Comparison of ENCODE assay signal across 8 mouse cellular contexts in genomic region chr4:46344288-46344687, GRCm38 (mm10). TPM values are rescaled to one million over a fixed set of nuclear protein-coding genes. Genes with fewer than 3 reads are reported as not detected.
DNase-seq lines count a peak whose midpoint lies in the region; ATAC-seq lines count a peak whose summit lies in the region.

No protein-coding gene starts in this region.

- H3K4me1 ChIP-seq in forebrain, embryonic 13.5 days = peaks cover 20% of the 10 kb centered on the region; the same call in 1 of the 2 replicates
- peaks cover 21% of the 10 kb centered on the region for H3K4me1 ChIP-seq in kidney, embryonic 16.5 days (ENCODE audit: insufficient read depth, low read length)
- peaks cover 5% of the 10 kb centered on the region for H3K4me1 ChIP-seq in midbrain, embryonic 11.5 days (ENCODE audit: control insufficient read depth, insufficient read depth, low read length)

- no peak overlapping the region for H3K9ac ChIP-seq in forebrain, embryonic 13.5 days
- H3K9ac ChIP-seq in kidney, embryonic 16.5 days (replicated peaks; ENCODE audit: low read length) = no peak overlapping the region
- no peak overlapping the region for H3K9ac ChIP-seq in midbrain, embryonic 11.5 days (ENCODE audit: low read length)

- H3K9me3 ChIP-seq in forebrain, embryonic 13.5 days (replicated peaks) = no peaks in the 10 kb centered on the region
- no peaks in the 10 kb centered on the region for H3K9me3 ChIP-seq in kidney, embryonic 16.5 days (ENCODE audit: low read length)
- H3K9me3 ChIP-seq in midbrain, embryonic 11.5 days (ENCODE audit: control insufficient read depth, low read length) = no peaks in the 10 kb centered on the region; the same call in 1 of the 2 replicates

- peaks cover 99% of the 10 kb centered on the region for H3K27me3 ChIP-seq in forebrain, embryonic 13.5 days
- peaks cover 91% of the 10 kb centered on the region for H3K27me3 ChIP-seq in kidney, embryonic 16.5 days (ENCODE audit: insufficient read depth, low read length)
- peaks cover 99% of the 10 kb centered on the region for H3K27me3 ChIP-seq in midbrain, embryonic 11.5 days (ENCODE audit: control insufficient read depth, insufficient read depth, low read length)

- peak overlapping the region; percentile 38 for H3K4me3 ChIP-seq in forebrain, embryonic 13.5 days
- peak overlapping the region; percentile 41 for H3K4me3 ChIP-seq in kidney, embryonic 16.5 days (ENCODE audit: low read length)
- peak overlapping the region; percentile 31 for H3K4me3 ChIP-seq in midbrain, embryonic 11.5 days (ENCODE audit: low read depth, low read length)

- DNase-seq in CD4-positive helper T cell, adult 2 months (ENCODE audit: low read depth, low spot score) = peak; percentile 60
- DNase-seq in ES-CJ7 (ENCODE audit: low read depth, low spot score) = peak; percentile 74
- peak; percentile 94 for DNase-seq in midbrain, embryonic 11.5 days (ENCODE audit: low spot score, missing footprints)
- DNase-seq in thymus, postnatal 25 days = peak; percentile 33
- DNase-seq in frontal cortex, postnatal 10 days (ENCODE audit: low spot score in 2 of 2) = no peak
- DNase-seq in spleen, postnatal 14 days (ENCODE audit: low spot score in 2 of 2) = no peak

- peak; percentile 61 for ATAC-seq in forebrain, embryonic 13.5 days
- 0 out of 2 replicates have a peak, but pooled peaks have one; percentile 53 for ATAC-seq in kidney, embryonic 16.5 days (ENCODE audit: low FRiP score, low TSS enrichment)
- peak; percentile 65; the same call in 1 of the 2 replicates for ATAC-seq in midbrain, embryonic 11.5 days (ENCODE audit: low FRiP score)

- under 1% methylated on average over 50 of the region's 51 CpGs for WGBS in forebrain, embryonic 13.5 days
- WGBS in kidney, embryonic 16.5 days = 2% methylated on average over 41 of the region's 51 CpGs
- WGBS in midbrain, embryonic 11.5 days = under 1% methylated on average over 36 of the region's 51 CpGs

- H3K36me3 ChIP-seq in forebrain, embryonic 13.5 days (ENCODE audit: poor library complexity, severe bottlenecking) = no peaks in the 10 kb centered on the region
- no peaks in the 10 kb centered on the region for H3K36me3 ChIP-seq in kidney, embryonic 16.5 days (ENCODE audit: insufficient read depth, low read length)
- H3K36me3 ChIP-seq in midbrain, embryonic 11.5 days (ENCODE audit: control insufficient read depth, insufficient read depth, low read length) = no peaks in the 10 kb centered on the region

- no peak overlapping the region for H3K27ac ChIP-seq in forebrain, embryonic 13.5 days
- H3K27ac ChIP-seq in kidney, embryonic 16.5 days (ENCODE audit: low read length) = no peak overlapping the region
- no peak overlapping the region for H3K27ac ChIP-seq in midbrain, embryonic 11.5 days (ENCODE audit: low read depth, low read length)

- peak overlapping the region; percentile 53 for H3K4me2 ChIP-seq in forebrain, embryonic 13.5 days
- H3K4me2 ChIP-seq in kidney, embryonic 16.5 days (replicated peaks; ENCODE audit: low read depth, low read length) = peak overlapping the region; percentile 49
- peak overlapping the region; percentile 31 for H3K4me2 ChIP-seq in midbrain, embryonic 11.5 days

RNA-seq across cellular contexts. Expression of gene Foxe1, which starts 0.9 kb away (rescaled TPM):
- polyA plus RNA-seq in forebrain, embryonic 13.5 days (2015; fragmentation: Nextera tagmentation; extraction: Ambion mirVana) = not detected in 2 replicates
- not detected in 2 replicates for polyA plus RNA-seq in kidney, embryonic 16.5 days (2015; fragmentation: Nextera tagmentation; extraction: Ambion mirVana)
- polyA plus RNA-seq in midbrain, embryonic 11.5 days (2014; fragmentation: Nextera tagmentation; extraction: Ambion mirVana) = not detected in 2 replicates

RNA-seq across cellular contexts. Expression of gene Trmo, which starts 44.9 kb away (rescaled TPM):
- polyA plus RNA-seq in forebrain, embryonic 13.5 days (2015; fragmentation: Nextera tagmentation; extraction: Ambion mirVana) = 11.1 and 11.4 TPM in 2 replicates
- 11.8 and 12.3 TPM in 2 replicates for polyA plus RNA-seq in kidney, embryonic 16.5 days (2015; fragmentation: Nextera tagmentation; extraction: Ambion mirVana)
- polyA plus RNA-seq in midbrain, embryonic 11.5 days (2014; fragmentation: Nextera tagmentation; extraction: Ambion mirVana) = 11.9 and 13.8 TPM in 2 replicates

Comparison
In these comparisons a context has a peak if more than half of its experiments do, and no peak if none do; other contexts are left out.
1. DNase-seq: peak in CD4-positive helper T cell, adult 2 months (single experiment), ES-CJ7 (single experiment), midbrain, embryonic 11.5 days (single experiment) and thymus, postnatal 25 days (single experiment); none in frontal cortex, postnatal 10 days (0 of 2) and spleen, postnatal 14 days (0 of 2).
2. Peak in every context shown above with its lines, with median percentiles within 50 percentile points of each other: ATAC-seq, H3K4me2 ChIP-seq and H3K4me3 ChIP-seq.